Comparison of ENCODE assay signal across 8 mouse cellular contexts in the genomic region with DNA sequence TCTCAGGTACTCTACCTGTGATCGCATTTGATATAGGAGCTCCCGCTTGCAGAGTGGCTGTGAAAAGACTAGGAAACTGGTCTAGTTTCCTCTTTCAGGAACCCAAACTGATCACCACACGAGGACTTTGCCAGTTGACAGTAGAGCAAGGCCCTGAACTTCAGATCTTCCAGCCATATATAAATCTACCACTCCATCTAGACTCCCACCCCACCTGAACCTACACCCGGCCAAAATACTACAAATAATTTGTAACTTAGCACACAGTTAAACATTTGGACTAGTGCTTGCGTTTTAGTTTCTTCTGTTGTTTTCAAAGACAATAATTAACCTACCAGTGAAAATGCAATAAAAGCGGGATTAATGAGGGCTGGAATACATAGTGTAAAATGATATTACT. TPM values are rescaled to one million over a fixed set of nuclear protein-coding genes. Genes with fewer than 3 reads are reported as not detected.
DNase-seq lines count a peak whose midpoint lies in the region; ATAC-seq and TF ChIP-seq lines count a peak whose summit lies in the region.

No protein-coding gene starts in this region.

- H3K4me3 ChIP-seq in liver, embryonic 11.5 days (ENCODE audit: low read depth, low read length): peak overlapping the region; percentile 90; the same call in 1 of the 2 replicates
- peak overlapping the region; percentile 91; the same call in 1 of the 2 replicates for H3K4me3 ChIP-seq in intestine, postnatal 0 days (ENCODE audit: low read depth, low read length)
- peak overlapping the region; percentile 79 for H3K4me3 ChIP-seq in neural tube, embryonic 14.5 days (ENCODE audit: low read depth, low read length)

- TF ChIP-seq CTCF in intestine, postnatal 0 days (IDR thresholded peaks at IDR 0.05; ENCODE audit: low read depth): no peak

- ATAC-seq in liver, embryonic 11.5 days (replicated peaks; ENCODE audit: low FRiP score): no peak
- no peak for ATAC-seq in intestine, postnatal 0 days
- ATAC-seq in neural tube, embryonic 14.5 days (ENCODE audit: low read depth): peak; percentile 48; the same call in 1 of the 2 replicates
- no peak for ATAC-seq in frontal cortex, adult (ENCODE audit: low TSS enrichment)

- 78% methylated on average over 6 of the region's 6 CpGs for WGBS in liver, embryonic 11.5 days
- 85% methylated on average over 6 of the region's 6 CpGs for WGBS in intestine, postnatal 0 days
- 81% methylated on average over 6 of the region's 6 CpGs for WGBS in neural tube, embryonic 14.5 days

- H3K9me3 ChIP-seq in liver, embryonic 11.5 days (ENCODE audit: control insufficient read depth, low read length): no peaks in the 10 kb centered on the region
- no peaks in the 10 kb centered on the region for H3K9me3 ChIP-seq in intestine, postnatal 0 days (ENCODE audit: control insufficient read depth)
- no peaks in the 10 kb centered on the region for H3K9me3 ChIP-seq in neural tube, embryonic 14.5 days (ENCODE audit: control insufficient read depth, low read length)

- peaks cover 7% of the 10 kb centered on the region for H3K4me1 ChIP-seq in liver, embryonic 11.5 days (replicated peaks; ENCODE audit: control insufficient read depth, insufficient read depth, low read length)
- 0 out of 2 replicates have a peak, but pooled peaks cover 3% of the 10 kb centered on the region for H3K4me1 ChIP-seq in intestine, postnatal 0 days (replicated peaks; ENCODE audit: control insufficient read depth, insufficient read depth, low read length)
- peaks cover 5% of the 10 kb centered on the region; the same call in 1 of the 2 replicates for H3K4me1 ChIP-seq in neural tube, embryonic 14.5 days (ENCODE audit: control insufficient read depth, insufficient read depth, low read length)

- no peak overlapping the region for H3K9ac ChIP-seq in liver, embryonic 11.5 days (ENCODE audit: low read depth, low read length)
- H3K9ac ChIP-seq in intestine, postnatal 0 days (ENCODE audit: low read depth, low read length): no peak overlapping the region
- no peak overlapping the region for H3K9ac ChIP-seq in neural tube, embryonic 14.5 days (replicated peaks; ENCODE audit: low read depth, low read length)

- DNase-seq in cerebellum, adult 11-12 months: peak; percentile 13
- DNase-seq in cerebellum, postnatal 36 days: no peak
- DNase-seq in liver, embryonic 11.5 days (ENCODE audit: low spot score): no peak
- DNase-seq in liver: no peak
- no peak for DNase-seq in right cerebral cortex, postnatal 25 days

- H3K27ac ChIP-seq in liver, embryonic 11.5 days (ENCODE audit: low read depth, low read length): no peak overlapping the region
- H3K27ac ChIP-seq in intestine, postnatal 0 days (ENCODE audit: low read depth, low read length): no peak overlapping the region
- H3K27ac ChIP-seq in neural tube, embryonic 14.5 days (ENCODE audit: low read depth, low read length): no peak overlapping the region

- no peaks in the 10 kb centered on the region for H3K36me3 ChIP-seq in liver, embryonic 11.5 days (ENCODE audit: control insufficient read depth, insufficient read depth, low read length)
- no peaks in the 10 kb centered on the region for H3K36me3 ChIP-seq in intestine, postnatal 0 days (ENCODE audit: control insufficient read depth, insufficient read depth)
- H3K36me3 ChIP-seq in neural tube, embryonic 14.5 days (ENCODE audit: control insufficient read depth, insufficient read depth, low read length): no peaks in the 10 kb centered on the region

- H3K27me3 ChIP-seq in liver, embryonic 11.5 days (replicated peaks; ENCODE audit: control insufficient read depth, insufficient read depth, low read length): no peaks in the 10 kb centered on the region
- H3K27me3 ChIP-seq in intestine, postnatal 0 days (replicated peaks; ENCODE audit: control insufficient read depth, insufficient read depth, low read length): no peaks in the 10 kb centered on the region
- no peaks in the 10 kb centered on the region for H3K27me3 ChIP-seq in neural tube, embryonic 14.5 days (ENCODE audit: control insufficient read depth, insufficient read depth, low read length)

- H3K4me2 ChIP-seq in liver, embryonic 11.5 days: peak overlapping the region; percentile 88
- H3K4me2 ChIP-seq in intestine, postnatal 0 days (replicated peaks; ENCODE audit: low read depth): peak overlapping the region; percentile 98
- peak overlapping the region; percentile 87 for H3K4me2 ChIP-seq in neural tube, embryonic 14.5 days (ENCODE audit: low read depth, low read length)

RNA-seq across cellular contexts. Expression of a gene that starts 0.4 kb away (rescaled TPM):
- polyA plus RNA-seq in liver, embryonic 11.5 days (2014; fragmentation: Nextera tagmentation; extraction: Ambion mirVana): 19.6 and 21.8 TPM in 2 replicates
- polyA plus RNA-seq in intestine, postnatal 0 days (2015; fragmentation: Nextera tagmentation; extraction: Ambion mirVana): 3.6 and 4.3 TPM in 2 replicates
- 6.6 and 7.2 TPM in 2 replicates for polyA plus RNA-seq in neural tube, embryonic 14.5 days (2014; fragmentation: Nextera tagmentation; extraction: Ambion mirVana)

RNA-seq across cellular contexts. Expression of a gene that starts 43.9 kb away (rescaled TPM):
- 3.8 and 4.7 TPM in 2 replicates for polyA plus RNA-seq in liver, embryonic 11.5 days (2014; fragmentation: Nextera tagmentation; extraction: Ambion mirVana)
- 11.5 and 13.1 TPM in 2 replicates for polyA plus RNA-seq in intestine, postnatal 0 days (2015; fragmentation: Nextera tagmentation; extraction: Ambion mirVana)
- 431 and 486 TPM in 2 replicates for polyA plus RNA-seq in neural tube, embryonic 14.5 days (2014; fragmentation: Nextera tagmentation; extraction: Ambion mirVana)

RNA-seq across cellular contexts. Expression of a gene that starts 56.7 kb away (rescaled TPM):
- not detected in 2 replicates for polyA plus RNA-seq in liver, embryonic 11.5 days (2014; fragmentation: Nextera tagmentation; extraction: Ambion mirVana)
- not detected in 2 replicates for polyA plus RNA-seq in intestine, postnatal 0 days (2015; fragmentation: Nextera tagmentation; extraction: Ambion mirVana)
- not detected in 2 replicates for polyA plus RNA-seq in neural tube, embryonic 14.5 days (2014; fragmentation: Nextera tagmentation; extraction: Ambion mirVana)

Comparison
In these comparisons a context has a peak if more than half of its experiments do, and no peak if none do; other contexts are left out.
1. RNA of a gene that starts 43.9 kb away (polyA plus RNA-seq): 431 to 486 TPM in neural tube, embryonic 14.5 days; 11.5 to 13.1 TPM in intestine, postnatal 0 days and 3.8 to 4.7 TPM in liver, embryonic 11.5 days; every median in the first group is over 10 times any median in the second.
2. Peak in every context shown above with its lines, with median percentiles within 50 percentile points of each other: H3K4me2 ChIP-seq and H3K4me3 ChIP-seq.